Mouse (Mus musculus): ENCODE measurements at regions not wholly inside any gene's neighbourhood (a gene's known extent, or its start where the extent isn't known, plus 50 kb on each side); places are given as distances from the start of the nearest gene placed in this dataset.

DNA sequence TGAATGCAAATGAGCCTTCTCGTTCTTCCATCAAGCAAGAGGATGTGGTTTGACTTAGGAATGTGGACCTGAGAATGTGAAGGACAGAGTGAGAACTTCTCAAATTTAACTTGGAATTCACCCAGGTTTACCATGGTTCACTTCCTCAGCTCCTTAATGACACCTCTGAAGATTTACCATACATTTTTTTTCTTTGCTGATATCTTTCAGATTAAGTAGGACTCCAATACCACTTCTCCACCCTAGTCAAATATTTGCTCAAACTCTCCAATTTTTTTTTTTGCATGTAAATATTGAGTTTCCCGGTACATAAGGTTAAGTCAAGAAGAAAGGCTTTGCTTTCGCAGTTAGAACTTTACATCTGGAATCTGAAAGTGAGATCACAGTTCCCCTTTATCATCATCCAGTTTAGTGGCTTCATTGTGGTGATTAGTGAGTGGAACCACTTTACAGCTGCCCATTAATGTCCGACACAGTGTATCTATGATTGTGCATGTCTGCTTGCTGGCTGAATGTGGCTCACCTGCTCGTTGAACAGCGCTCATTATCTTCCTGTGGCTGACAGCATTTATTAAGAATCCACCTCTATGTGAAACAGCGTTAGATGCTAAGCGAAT is 446.0 kb upstream of the Adam34 start:
- Histone ChIP-seq H3K27me3 (ENCODE audit: control insufficient read depth, insufficient read depth, low read length) (no peaks in the 10 kb centered on the region), H3K27ac (replicated peaks; ENCODE audit: low read depth, low read length) (no peak overlapping the region), H3K4me2 (replicated peaks; ENCODE audit: low read depth, low read length, severe bottlenecking) (no peak overlapping the region), H3K4me1 (ENCODE audit: control insufficient read depth, insufficient read depth, low read length) (no peaks in the 10 kb centered on the region), H3K36me3 (ENCODE audit: control insufficient read depth, insufficient read depth, low read length) (no peaks in the 10 kb centered on the region), H3K9ac (ENCODE audit: low read depth, low read length, severe bottlenecking) (no peak overlapping the region), H3K4me3 (replicated peaks; ENCODE audit: low read length) (no peak overlapping the region), H3K9me3 (ENCODE audit: control insufficient read depth, low read length) (no peaks in the 10 kb centered on the region)
- ATAC-seq (ENCODE audit: low FRiP score, low read depth) (no peak), DNase-seq (ENCODE audit: low spot score) (no peak)
- TF ChIP-seq POLR2A (IDR thresholded peaks at IDR 0.05; ENCODE audit: borderline replicate concordance, extremely low read depth, insufficient read depth, insufficient read length) = no peak
- WGBS = 56% methylated on average over 8 of the region's 8 CpGs

DNA sequence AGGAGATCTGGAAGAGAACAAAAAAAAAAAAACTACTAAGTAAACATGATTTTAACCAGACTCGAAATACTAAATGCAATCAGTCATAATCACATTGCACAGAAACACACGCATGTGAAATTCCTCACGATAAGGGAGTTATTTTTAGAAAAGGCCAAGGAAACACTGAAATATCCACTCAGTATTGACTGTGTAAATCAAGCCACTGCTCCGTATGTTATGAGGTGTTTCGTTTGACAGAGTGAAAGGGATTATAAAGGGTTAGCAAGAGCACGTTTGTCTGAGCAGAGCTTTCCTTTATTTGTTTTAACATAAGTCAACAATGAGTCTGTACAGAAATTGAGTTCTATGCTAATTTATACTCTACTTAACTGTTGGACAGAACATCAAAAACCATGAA is 455.3 kb upstream of the Adam34 start:
- no peak for DNase-seq (ENCODE audit: low spot score)
- ATAC-seq (ENCODE audit: low FRiP score, low read depth) = no peak

DNA sequence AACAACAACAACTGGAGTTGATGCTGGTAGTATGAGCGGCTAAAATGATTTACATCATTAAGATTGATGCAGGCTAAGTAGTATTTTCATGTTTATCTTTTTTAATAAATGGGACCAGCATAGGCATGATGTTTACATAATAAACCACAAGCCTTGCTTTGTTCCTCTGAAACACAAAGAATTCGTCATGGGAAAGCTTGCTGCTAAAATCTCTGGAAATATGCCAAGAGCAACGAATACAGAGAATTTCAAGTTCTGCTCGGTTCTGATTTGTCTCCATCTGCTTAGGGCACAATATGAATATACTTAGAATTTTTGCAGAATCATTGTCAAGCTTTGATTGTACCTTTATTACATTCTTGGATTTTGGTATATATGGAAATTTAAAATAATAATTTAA is 467.2 kb upstream of the Adam34 start:
- no peak overlapping the region for H3K4me2 ChIP-seq (replicated peaks; ENCODE audit: low read depth, low read length, severe bottlenecking)
- DNase-seq (ENCODE audit: low spot score) (no peak), ATAC-seq (ENCODE audit: low FRiP score, low read depth) (no peak)
- WGBS = 45% methylated on average over 4 of the region's 4 CpGs
- H3K9me3 ChIP-seq (ENCODE audit: control insufficient read depth, low read length) = no peaks in the 10 kb centered on the region
- no peak for TF ChIP-seq POLR2A (IDR thresholded peaks at IDR 0.05; ENCODE audit: borderline replicate concordance, extremely low read depth, insufficient read depth, insufficient read length)
- H3K36me3 ChIP-seq (ENCODE audit: control insufficient read depth, insufficient read depth, low read length) = no peaks in the 10 kb centered on the region
- no peak overlapping the region for H3K27ac ChIP-seq (replicated peaks; ENCODE audit: low read depth, low read length)
- no peak overlapping the region for H3K4me3 ChIP-seq (replicated peaks; ENCODE audit: low read length)
- no peaks in the 10 kb centered on the region for H3K4me1 ChIP-seq (ENCODE audit: control insufficient read depth, insufficient read depth, low read length)
- H3K9ac ChIP-seq (ENCODE audit: low read depth, low read length, severe bottlenecking) = no peak overlapping the region
- H3K27me3 ChIP-seq (ENCODE audit: control insufficient read depth, insufficient read depth, low read length) = no peaks in the 10 kb centered on the region

More for the DNA sequence above, 455.3 kb upstream of the Adam34 start:
- no peaks in the 10 kb centered on the region for H3K9me3 ChIP-seq (ENCODE audit: control insufficient read depth, low read length)
- no peaks in the 10 kb centered on the region for H3K4me1 ChIP-seq (ENCODE audit: control insufficient read depth, insufficient read depth, low read length)
- H3K36me3 ChIP-seq (ENCODE audit: control insufficient read depth, insufficient read depth, low read length) = no peaks in the 10 kb centered on the region
- no peaks in the 10 kb centered on the region for H3K27me3 ChIP-seq (ENCODE audit: control insufficient read depth, insufficient read depth, low read length)
- TF ChIP-seq POLR2A (IDR thresholded peaks at IDR 0.05; ENCODE audit: borderline replicate concordance, extremely low read depth, insufficient read depth, insufficient read length) = no peak
- 32% methylated on average over 6 of the region's 6 CpGs for WGBS
- no peak overlapping the region for H3K4me3 ChIP-seq (replicated peaks; ENCODE audit: low read length)
- H3K4me2 ChIP-seq (replicated peaks; ENCODE audit: low read depth, low read length, severe bottlenecking) = no peak overlapping the region
- H3K9ac ChIP-seq (ENCODE audit: low read depth, low read length, severe bottlenecking) = no peak overlapping the region
- H3K27ac ChIP-seq (replicated peaks; ENCODE audit: low read depth, low read length) = no peak overlapping the region

DNA sequence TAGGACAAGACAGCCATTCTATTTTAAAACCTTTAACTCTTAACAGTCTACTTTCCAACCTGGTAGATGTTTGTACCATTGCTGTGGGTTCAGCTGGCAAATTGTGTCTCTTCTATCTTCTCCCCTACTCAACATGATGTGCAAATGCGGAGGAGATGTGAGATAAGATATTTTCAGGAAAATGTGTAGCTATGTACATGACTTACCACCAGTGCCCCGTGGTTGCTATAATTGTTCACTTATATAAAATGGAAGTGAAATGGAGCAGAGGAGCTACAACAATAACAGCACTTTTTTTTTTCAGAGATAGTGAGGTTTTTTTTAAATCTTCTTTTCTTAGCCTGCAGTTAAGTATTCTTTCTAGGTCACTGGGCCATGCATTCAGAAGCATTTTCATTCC is 492.4 kb upstream of the Adam34 start:
- WGBS = 90% methylated on average over 2 of the region's 2 CpGs
- TF ChIP-seq POLR2A (IDR thresholded peaks at IDR 0.05; ENCODE audit: borderline replicate concordance, extremely low read depth, insufficient read depth, insufficient read length) = no peak
- no peak overlapping the region for H3K27ac ChIP-seq (replicated peaks; ENCODE audit: low read depth, low read length)
- no peaks in the 10 kb centered on the region for H3K36me3 ChIP-seq (ENCODE audit: control insufficient read depth, insufficient read depth, low read length)
- H3K4me1 ChIP-seq (ENCODE audit: control insufficient read depth, insufficient read depth, low read length) = no peaks in the 10 kb centered on the region
- H3K9me3 ChIP-seq (ENCODE audit: control insufficient read depth, low read length) = no peaks in the 10 kb centered on the region
- H3K9ac ChIP-seq (ENCODE audit: low read depth, low read length, severe bottlenecking) = no peak overlapping the region
- ATAC-seq (ENCODE audit: low FRiP score, low read depth) = no peak
- H3K4me2 ChIP-seq (replicated peaks; ENCODE audit: low read depth, low read length, severe bottlenecking) = no peak overlapping the region
- H3K27me3 ChIP-seq (ENCODE audit: control insufficient read depth, insufficient read depth, low read length) = no peaks in the 10 kb centered on the region
- no peak for DNase-seq (ENCODE audit: low spot score)
- H3K4me3 ChIP-seq (replicated peaks; ENCODE audit: low read length) = no peak overlapping the region

DNA sequence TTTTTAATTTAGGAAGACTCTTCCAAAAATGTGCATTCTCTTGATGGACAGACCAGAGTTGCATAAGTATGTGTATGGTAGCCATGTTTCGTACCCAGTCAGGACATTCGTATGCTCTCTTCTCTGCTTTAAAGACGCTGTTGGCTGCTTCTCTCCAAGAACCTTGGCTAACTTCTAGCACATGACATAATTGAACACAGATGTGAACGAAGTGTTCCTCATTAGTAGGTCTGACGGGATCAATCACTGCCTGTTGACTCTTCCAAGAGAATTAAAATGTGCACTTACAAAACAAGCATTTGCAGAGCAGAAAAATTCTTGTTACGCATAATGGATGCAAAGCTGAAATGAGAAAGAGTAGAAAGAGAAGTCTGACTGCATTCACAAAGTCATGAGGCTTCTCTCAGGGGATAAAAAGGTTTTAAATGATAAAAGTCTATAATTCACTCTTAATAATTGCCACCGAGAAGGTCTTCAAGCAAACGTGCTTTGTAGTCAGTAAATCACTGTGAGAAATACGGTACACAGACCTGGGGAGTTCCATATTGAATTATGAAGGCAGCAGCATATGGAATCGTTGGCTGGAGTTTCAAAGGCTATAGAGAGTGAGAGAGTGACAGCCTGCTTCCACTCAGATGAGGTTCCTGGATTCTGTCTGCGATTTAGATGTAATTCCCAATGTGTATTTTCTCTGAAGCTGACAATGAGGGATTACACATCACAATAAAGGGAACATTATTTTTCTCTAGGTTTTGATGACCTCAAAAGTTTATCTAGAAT is 496.7 kb upstream of the Adam34 start:
- no peak overlapping the region for H3K27ac ChIP-seq (replicated peaks; ENCODE audit: low read depth, low read length)
- ATAC-seq (ENCODE audit: low FRiP score, low read depth) (no peak), DNase-seq (ENCODE audit: low spot score) (peak; percentile 57)
- H3K4me1 ChIP-seq (ENCODE audit: control insufficient read depth, insufficient read depth, low read length) = no peaks in the 10 kb centered on the region
- no peak overlapping the region for H3K4me2 ChIP-seq (replicated peaks; ENCODE audit: low read depth, low read length, severe bottlenecking)
- H3K9ac ChIP-seq (ENCODE audit: low read depth, low read length, severe bottlenecking) = no peak overlapping the region
- no peak overlapping the region for H3K4me3 ChIP-seq (replicated peaks; ENCODE audit: low read length)
- no peak for TF ChIP-seq POLR2A (IDR thresholded peaks at IDR 0.05; ENCODE audit: borderline replicate concordance, extremely low read depth, insufficient read depth, insufficient read length)
- no peaks in the 10 kb centered on the region for H3K27me3 ChIP-seq (ENCODE audit: control insufficient read depth, insufficient read depth, low read length)
- H3K36me3 ChIP-seq (ENCODE audit: control insufficient read depth, insufficient read depth, low read length) = no peaks in the 10 kb centered on the region
- H3K9me3 ChIP-seq (ENCODE audit: control insufficient read depth, low read length) = no peaks in the 10 kb centered on the region
- WGBS = 23% methylated on average over 11 of the region's 11 CpGs
